Mouse (Mus musculus) right cerebral cortex, postnatal 4 days (tissue): ENCODE results near the gene Cers5.
"Not testable (repeated sequence)": the region's sequence is repeated elsewhere in the genome, so short reads cannot be mapped to it uniquely, and the experiment has no call there.

Experiments used
- DNase-seq: peaks from one replicate; pipeline ENCODE4 v3.0.0-alpha.2; 2022

Cers5 gene

DNA sequence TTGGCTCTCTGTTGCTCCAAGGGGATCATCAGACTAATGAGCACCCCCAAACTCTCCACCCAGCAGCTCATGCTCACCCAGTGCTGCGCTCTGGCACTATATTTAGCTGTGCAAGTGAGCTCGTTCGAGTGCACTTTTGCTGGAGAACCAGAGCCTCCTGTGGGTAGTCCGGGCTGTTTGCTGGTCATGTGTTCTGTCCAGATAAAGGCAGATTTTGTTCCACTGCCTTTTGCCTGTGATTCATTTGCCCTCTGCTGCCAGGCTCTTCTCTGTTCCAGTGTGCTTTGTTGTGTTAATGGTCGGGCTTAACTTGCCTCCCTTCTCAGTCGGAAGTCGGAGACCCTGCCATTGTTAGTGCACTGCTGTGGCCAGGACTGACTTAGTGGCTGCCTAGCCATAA, 67.8 kb downstream of the Cers5 start:
- DNase-seq = peak; percentile 2

DNA sequence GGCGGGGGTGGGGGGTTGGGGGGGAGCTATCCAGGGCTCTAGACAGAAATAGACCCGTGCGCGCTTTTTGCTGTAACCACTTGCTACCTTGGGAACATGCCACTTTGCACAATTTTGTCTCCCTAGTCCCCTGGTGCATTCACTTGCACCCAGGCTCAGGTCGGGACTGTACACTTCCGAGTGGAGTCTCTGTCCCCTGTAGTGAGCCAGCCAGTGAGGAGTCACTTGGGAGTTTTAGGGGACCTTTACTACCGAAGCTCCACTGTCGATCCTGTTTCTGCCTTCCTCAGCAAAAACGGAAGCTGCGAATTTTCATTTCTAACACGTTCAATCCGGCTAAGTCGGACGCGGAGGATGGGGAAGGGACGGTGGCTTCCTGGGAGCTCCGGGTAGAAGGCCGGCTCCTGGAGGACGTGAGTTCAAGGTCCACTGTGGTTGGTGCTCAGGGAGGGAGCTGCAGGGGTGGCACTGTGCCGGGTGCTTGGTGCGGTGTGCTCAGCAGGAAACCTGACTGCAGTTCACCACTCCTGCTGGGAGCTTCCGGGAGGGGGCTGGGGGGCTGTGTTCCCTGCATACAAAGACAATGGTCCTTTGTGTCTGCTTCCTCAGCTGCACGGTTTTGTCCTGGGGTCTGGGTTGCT, 68.5 kb downstream of the Cers5 start:
- DNase-seq = peak; percentile 27

DNA sequence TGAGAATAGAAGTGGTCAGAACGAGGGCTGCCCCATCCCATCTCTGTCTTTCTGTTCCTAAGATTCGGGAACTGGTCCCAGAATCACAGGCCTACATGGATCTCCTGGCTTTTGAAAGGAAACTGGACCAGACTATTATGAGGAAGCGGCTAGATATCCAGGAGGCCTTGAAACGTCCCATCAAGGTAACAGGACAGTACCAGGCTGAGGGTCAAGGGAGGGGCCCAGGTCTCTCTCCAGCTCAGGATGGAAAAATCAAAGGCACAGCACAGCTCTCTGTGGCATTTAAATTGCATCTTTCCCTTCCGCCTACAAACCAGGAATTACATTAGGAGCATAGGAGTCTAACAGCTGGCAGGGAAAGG, 69.0 kb downstream of the Cers5 start:
- DNase-seq = no peak

DNA sequence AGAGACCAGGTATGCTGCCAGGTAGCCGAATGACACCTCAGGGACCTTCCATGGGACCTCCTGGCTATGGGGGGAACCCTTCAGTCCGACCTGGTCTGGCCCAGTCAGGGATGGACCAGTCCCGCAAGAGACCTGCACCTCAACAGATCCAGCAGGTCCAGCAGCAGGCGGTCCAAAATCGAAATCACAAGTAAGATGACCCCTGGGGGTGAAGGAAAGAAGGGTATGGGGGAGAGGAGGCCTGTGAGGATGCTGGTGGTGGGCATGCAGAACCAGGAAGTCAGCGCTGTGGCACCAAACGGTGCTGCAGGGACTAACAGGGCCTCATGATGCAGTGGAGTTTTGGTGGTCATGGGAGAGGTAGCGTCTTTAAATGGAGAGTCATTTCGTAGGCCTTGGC, 69.6 kb downstream of the Cers5 start:
- DNase-seq = no peak

DNA sequence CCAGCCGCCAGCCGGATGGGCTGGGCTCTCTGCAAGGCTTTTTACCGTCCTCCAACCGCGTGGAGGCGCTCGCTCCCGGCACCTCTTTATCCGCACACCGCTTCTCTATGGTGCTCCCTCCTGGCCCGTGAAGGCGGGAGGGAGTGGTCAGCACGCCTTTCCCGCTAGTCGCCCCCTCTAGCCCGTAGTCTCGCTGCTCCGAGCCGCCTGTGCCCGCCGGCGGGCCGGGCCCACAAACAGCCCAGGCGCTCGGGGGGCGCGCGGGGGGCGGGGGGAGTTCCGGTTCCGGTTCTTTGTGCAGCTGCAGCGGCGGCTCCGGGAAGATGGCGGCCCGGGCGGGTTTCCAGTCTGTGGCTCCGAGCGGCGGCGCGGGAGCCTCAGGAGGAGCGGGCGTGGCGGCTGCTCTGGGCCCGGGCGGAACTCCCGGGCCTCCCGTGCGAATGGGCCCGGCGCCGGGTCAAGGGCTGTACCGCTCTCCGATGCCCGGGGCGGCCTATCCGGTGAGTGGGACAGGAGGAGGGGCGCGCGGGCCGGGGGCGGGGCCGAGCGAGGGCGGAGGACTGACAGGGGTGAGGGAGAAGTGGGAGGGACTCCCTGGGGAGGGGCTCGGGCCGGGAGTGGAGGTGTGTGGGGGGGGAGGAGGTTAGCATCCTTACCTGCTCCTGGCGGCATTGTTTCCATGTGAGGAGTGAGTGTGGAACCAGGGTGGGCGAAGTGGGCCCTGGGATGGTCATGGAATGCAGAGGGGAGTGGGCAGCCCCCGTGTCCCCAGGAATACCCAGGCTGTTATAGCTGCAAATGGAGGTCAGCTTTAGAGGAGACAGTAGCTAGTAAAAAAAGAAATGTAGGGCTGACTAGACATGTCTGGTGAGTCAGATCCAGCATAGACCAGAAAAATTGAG, 70.4 kb downstream of the Cers5 start, which contains the start of gene Smarcd1:
Gene Smarcd1, plus strand, starts transcription at position 131 of the 902 bp plus-strand sequence.
- DNase-seq = peak; percentile 99

DNA sequence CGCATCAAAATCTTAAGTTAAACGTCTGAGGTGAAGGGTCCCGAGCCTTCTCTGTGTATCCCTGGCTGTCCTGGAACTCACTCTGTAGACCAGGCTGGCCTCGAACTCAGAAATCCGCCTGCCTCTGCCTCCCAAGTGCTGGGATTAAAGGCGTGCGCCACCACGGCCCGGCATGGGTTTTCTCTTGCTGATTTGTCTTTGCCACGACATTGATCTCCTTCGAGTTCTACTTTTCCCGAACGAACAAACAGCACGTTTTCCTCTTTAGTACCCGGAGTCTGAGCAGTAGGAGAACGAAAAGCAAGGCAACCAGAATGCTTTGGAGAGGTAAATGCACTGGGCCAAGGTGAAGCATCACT, 71.1 kb downstream of the Cers5 start:
- not testable (repeated sequence) for DNase-seq

DNA sequence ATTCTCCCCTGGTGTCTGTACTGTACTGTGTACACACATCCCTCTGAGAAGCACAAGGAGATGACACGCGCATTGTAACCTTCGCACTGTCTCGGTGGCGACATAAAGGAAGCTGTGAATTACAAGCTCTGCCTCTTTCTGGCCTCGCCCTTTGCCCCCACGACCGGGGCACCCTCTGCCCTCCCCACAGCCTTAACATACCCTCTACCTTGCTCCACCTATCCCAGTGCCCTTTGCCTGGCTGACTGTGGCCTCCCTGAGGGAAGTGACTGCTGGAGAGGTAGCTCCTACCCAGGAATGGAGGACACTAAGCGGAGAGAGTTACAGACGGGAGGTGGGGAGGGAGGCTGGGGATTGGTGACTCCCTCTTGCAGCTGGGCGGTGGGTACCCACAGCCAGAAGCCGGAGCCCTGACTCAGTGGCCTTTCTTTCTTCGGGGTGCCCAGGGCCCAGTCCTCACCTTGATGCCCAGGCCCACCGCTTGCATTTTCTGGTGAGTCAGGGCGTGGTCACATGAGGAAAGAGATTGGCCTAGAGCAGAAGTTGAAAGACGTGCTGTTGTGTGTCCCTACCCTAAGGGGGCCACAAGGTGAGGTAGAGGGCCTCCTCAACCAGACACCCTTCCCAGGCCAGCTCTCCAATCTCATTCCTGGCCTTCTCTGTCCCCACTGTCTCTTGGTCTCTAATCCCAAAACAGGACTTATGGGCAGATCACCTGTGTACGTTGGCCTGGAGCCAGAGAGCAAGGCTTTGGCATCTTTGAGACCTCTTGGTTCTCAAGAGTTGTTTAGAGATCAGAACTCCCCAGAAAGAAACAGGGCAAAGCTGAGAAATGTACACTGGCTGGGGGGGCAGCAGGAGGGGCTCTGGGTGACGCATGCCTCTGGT, 72.2 kb downstream of the Cers5 start:
- DNase-seq = no peak

DNA sequence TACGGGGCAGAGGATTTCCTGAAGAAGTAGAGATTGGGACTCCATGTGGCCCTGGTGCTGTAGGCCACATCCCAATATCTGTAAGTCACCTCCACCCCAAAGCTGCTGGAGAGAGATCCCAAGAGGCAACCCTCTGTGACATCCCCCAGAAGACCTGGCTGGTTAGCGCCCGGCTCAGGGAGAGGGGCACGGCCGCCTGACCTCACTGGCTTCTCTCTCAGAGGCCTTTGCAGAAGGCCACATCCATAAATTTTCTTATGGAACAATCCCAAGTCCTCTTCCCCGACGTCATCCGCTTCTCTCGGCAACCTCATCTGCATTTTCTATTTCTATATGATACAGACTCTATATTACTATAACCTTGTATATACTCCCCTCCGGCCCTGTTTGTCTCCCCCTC, 73.0 kb downstream of the Cers5 start:
- no peak for DNase-seq

DNA sequence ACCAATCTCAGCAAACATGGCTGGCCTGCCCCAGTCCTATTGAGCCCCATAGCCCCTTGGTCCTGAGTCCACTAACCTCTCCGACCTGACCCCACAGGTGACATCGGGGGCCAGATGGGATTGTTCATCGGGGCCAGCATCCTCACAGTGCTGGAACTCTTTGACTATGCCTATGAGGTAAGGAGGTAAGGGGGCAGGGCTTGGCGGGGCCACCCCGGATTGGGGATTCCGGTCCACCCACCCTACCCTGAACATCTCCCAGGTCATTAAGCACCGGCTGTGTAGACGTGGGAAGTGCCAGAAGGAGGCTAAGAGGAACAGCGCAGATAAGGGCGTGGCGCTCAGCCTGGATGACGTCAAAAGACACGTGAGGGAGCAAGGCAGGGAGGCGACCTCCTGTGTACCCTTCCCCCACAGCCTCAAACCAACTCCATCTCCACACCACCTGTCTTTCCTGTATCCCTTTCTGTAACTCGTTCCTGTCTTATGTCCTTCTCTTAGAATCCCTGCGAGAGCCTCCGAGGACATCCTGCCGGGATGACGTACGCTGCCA, 74.1 kb downstream of the Cers5 start:
- DNase-seq = no peak

DNA sequence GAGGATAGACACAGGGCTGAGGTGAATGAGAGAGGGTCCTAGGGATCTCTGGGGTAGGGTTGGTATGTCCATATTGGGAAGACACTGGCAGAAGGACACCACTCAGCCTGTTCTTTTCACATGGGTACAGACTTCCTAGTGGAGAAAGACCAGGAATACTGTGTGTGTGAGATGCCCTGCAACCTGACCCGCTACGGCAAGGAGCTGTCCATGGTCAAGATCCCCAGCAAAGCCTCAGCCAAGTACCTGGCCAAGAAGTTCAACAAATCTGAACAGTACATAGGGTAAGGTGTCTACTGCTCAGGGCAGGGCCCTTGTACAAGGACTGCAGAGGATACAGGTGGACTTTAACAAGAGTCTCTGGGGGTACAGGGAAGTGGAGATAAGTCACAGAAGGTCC, 75.4 kb downstream of the Cers5 start:
- no peak for DNase-seq

DNA sequence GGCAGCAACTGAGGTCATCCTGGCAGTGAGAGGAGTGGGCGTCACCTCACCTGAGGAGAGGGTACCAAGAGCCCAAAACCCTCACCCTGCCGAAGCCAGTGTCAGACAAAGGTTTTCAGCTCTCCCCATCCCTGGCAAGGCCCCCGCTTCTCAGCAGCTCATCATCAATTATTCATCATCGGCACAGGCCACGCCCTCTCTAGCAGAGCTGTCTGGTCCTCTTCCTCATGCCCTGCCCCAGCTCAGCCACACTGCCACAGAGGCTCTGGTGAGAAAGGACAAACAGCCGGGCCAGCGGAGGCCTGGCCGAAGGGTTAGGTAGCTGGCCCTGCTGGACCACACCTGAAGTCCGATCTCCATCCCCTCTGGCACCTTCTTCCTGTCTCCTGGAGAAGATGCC, 80.7 kb downstream of the Cers5 start:
- DNase-seq = no peak

DNA sequence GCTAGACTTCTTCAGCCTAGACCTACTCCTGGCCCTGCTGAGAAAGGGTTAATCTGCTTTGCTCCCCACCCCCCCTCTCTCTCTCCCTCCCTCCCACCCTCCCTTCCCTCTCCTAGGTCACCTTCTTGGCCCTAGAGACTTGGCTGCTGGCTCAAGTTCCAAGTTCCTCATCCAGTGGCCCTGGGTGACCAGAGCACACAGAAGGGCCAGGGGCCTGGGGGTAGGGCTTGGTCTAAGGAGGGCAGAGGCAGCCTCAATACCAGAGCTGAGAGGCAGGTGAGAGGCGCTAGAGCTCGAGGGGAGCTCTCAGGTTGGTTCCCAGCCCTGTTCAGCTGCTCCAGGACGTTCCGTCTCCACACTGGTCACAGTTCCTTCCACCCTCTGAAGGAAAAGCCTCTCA, 81.8 kb downstream of the Cers5 start:
- DNase-seq = no peak

DNA sequence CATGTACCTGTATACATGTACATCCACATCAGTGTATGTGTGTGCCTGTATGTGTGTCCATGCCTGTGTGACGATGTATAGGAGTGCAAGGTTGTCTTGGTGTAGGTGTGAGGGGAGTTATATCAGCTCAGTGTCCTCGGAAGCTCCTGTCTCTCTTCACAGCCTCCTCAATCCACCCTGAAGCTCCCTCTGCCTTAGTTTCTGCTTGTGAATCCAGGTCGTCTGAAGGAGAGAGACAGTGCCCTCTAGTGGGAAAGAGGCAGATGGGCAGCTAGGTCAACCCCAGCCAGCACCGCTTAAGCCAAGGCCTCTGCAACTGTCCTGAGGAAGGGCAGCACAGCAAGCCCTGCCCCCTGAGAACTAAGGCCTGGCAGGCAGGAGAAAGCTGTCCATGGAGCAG, 84.0 kb downstream of the Cers5 start:
- no peak for DNase-seq
